ENCODE assay signal across 11 mouse cellular contexts in the genomic region with DNA sequence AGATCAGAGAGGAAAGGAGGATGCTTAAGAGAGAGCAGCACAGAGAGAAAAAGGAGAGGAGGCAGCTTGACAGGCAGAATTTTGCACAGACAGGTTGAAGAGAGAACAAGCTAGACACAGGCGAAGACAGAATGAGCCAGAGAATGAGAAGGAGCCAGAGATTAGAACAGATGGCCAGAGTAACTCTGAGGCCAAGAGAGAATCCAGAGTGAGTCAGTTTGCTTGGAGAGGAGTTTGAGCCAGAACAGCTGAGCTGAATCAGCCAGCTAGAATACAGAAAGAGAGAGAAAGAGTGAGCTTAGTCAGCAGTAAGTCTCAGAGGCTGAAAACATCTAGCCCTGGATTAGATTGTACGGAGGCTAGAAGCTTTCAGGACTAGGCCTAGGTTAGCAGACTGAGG. TPM values are rescaled to one million over a fixed set of nuclear protein-coding genes. Genes with fewer than 3 reads are reported as not detected.
A peak's percentile ranks its signal among the peaks of the same experiment; 100 is the strongest.
DNase-seq lines count a peak whose midpoint lies in the region; ATAC-seq and TF ChIP-seq lines count a peak whose summit lies in the region.
"Had no signal": no experiment of that assay in that cellular context is flagged by ENCODE, and none has a peak within 500 bp of the region (broad histone marks: within the 10 kb centered on the region; RNA-seq: fewer than 3 reads in every experiment).

No protein-coding gene starts in this region.

- TF ChIP-seq CTCF in left cerebral cortex, adult 2 months (IDR thresholded peaks at IDR 0.05): no peak
- TF ChIP-seq CTCF in stomach, postnatal 0 days (IDR thresholded peaks at IDR 0.05; ENCODE audit: low read depth): no peak

- H3K27me3 ChIP-seq in stomach, postnatal 0 days (ENCODE audit: control insufficient read depth, insufficient read depth, low read length): no peaks in the 10 kb centered on the region

- no peak overlapping the region for H3K9ac ChIP-seq in stomach, postnatal 0 days (ENCODE audit: low read length)
- H3K9ac ChIP-seq: heart, embryonic 13.5 days; liver, embryonic 13.5 days; stomach, embryonic 15.5 days had no signal

- H3K4me1 ChIP-seq in stomach, postnatal 0 days (replicated peaks; ENCODE audit: control insufficient read depth, insufficient read depth): no peaks in the 10 kb centered on the region
- H3K4me1 ChIP-seq: heart, embryonic 13.5 days; liver, embryonic 13.5 days; stomach, embryonic 15.5 days had no signal

- H3K27ac ChIP-seq in left cerebral cortex, adult 2 months: peak overlapping the region; percentile 26; the same call in 1 of the 2 replicates
- H3K27ac ChIP-seq in stomach, postnatal 0 days (replicated peaks): no peak overlapping the region
- H3K27ac ChIP-seq: heart, embryonic 13.5 days; liver, embryonic 13.5 days; stomach, embryonic 15.5 days had no signal

- intact Hi-C loops in left cerebral cortex, adult 2 months (cut with DNase I): no loop called here
- intact Hi-C loops in heart, postnatal 14 days (cut with DNase I): no loop called here
- intact Hi-C loops in left cerebral cortex, postnatal 25 days (cut with DNase I): no loop called here

- TF ChIP-seq EP300 in stomach, postnatal 0 days (optimal IDR thresholded peaks at IDR 0.05): no peak

- WGBS in stomach, postnatal 0 days: 51% methylated on average over 2 of the region's 2 CpGs

- H3K36me3 ChIP-seq in stomach, postnatal 0 days (ENCODE audit: control insufficient read depth, insufficient read depth, low read length): no peaks in the 10 kb centered on the region
- H3K36me3 ChIP-seq: heart, embryonic 13.5 days; liver, embryonic 13.5 days; stomach, embryonic 15.5 days had no signal

- H3K4me2 ChIP-seq in stomach, postnatal 0 days (replicated peaks; ENCODE audit: low read depth): no peak overlapping the region
- H3K4me2 ChIP-seq: heart, embryonic 13.5 days; liver, embryonic 13.5 days; stomach, embryonic 15.5 days had no signal

- ATAC-seq in stomach, postnatal 0 days (ENCODE audit: low FRiP score, low TSS enrichment): no peak; the same call in 1 of the 2 replicates
- ATAC-seq: activated CD4-positive, CD25-positive, alpha-beta regulatory T cell, adult 4 months had no signal

- no peak overlapping the region for H3K4me3 ChIP-seq in left cerebral cortex, adult 2 months
- H3K4me3 ChIP-seq in stomach, postnatal 0 days (ENCODE audit: low read depth, low read length): no peak overlapping the region
- H3K4me3 ChIP-seq: heart, embryonic 13.5 days; liver, embryonic 13.5 days; stomach, embryonic 15.5 days had no signal

- DNase-seq in frontal cortex, adult 2 months (ENCODE audit: extremely low spot score in 1 of 2, low spot score in 1 of 2): peak; percentile 78 to 84
- DNase-seq in frontal cortex, postnatal 14 days (ENCODE audit: low spot score in 2 of 2): no peak
- DNase-seq in left cerebral cortex, adult 2 months (ENCODE audit: extremely low spot score in 1 of 2, low spot score in 2 of 2): peak in 1 of 2 experiments; percentile 39
- no peak for DNase-seq in left cerebral cortex, adult 11 months (ENCODE audit: low spot score)
- peak; percentile 7 to 38 for DNase-seq in heart, postnatal 14 days
- peak; percentile 46 to 94 for DNase-seq in left cerebral cortex, postnatal 25 days (ENCODE audit: low spot score in 2 of 2)
- DNase-seq in stomach, postnatal 0 days (ENCODE audit: low spot score): no peak
- DNase-seq: liver, embryonic 13.5 days had no signal

- H3K9me3 ChIP-seq in stomach, postnatal 0 days (ENCODE audit: control insufficient read depth, low read length): no peaks in the 10 kb centered on the region
- H3K9me3 ChIP-seq: heart, embryonic 13.5 days; liver, embryonic 13.5 days; stomach, embryonic 15.5 days had no signal

RNA-seq across cellular contexts. Expression of a gene that starts 12.5 kb away (rescaled TPM):
- 80.0 and 82.7 TPM in 2 replicates for polyA plus RNA-seq in frontal cortex, adult 2 months (2012; rRNA removed)
- 100 to 1,000 TPM; 352 to 357 TPM for total RNA-seq in left cerebral cortex, adult 2 months (2021)
- total RNA-seq in heart, postnatal 14 days (2021): 10 to 100 TPM; 82.2 to 97.3 TPM
- 100 to 1,000 TPM; 340 to 341 TPM for total RNA-seq in left cerebral cortex, postnatal 25 days (2021)
- polyA plus RNA-seq in stomach, postnatal 0 days (2015; fragmentation: Nextera tagmentation; extraction: Ambion mirVana): 10.2 and 12.4 TPM in 2 replicates

RNA-seq across cellular contexts. Expression of a gene that starts 12.5 kb away (rescaled TPM):
- polyA plus RNA-seq in frontal cortex, adult 2 months (2012; rRNA removed): 52.8 and 65.3 TPM in 2 replicates
- 10 to 100 TPM; 95.1 to 98.1 TPM for total RNA-seq in left cerebral cortex, adult 2 months (2021)
- total RNA-seq in heart, postnatal 14 days (2021): 10 to 100 TPM; 84.4 to 92.5 TPM
- 10 to 100 TPM; 87.9 to 91.5 TPM for total RNA-seq in left cerebral cortex, postnatal 25 days (2021)
- 58.8 and 63.2 TPM in 2 replicates for polyA plus RNA-seq in stomach, postnatal 0 days (2015; fragmentation: Nextera tagmentation; extraction: Ambion mirVana)

Comparison
In these comparisons a context has a peak if more than half of its experiments do, and no peak if none do; other contexts are left out.
1. DNase-seq: peak in frontal cortex, adult 2 months (2 of 2), heart, postnatal 14 days (2 of 2) and left cerebral cortex, postnatal 25 days (2 of 2); none in frontal cortex, postnatal 14 days (0 of 2), left cerebral cortex, adult 11 months (single experiment) and stomach, postnatal 0 days (single experiment).